Mouse (Mus musculus): ENCODE results near the gene Abhd4. TPM values are rescaled to one million over a fixed set of nuclear protein-coding genes. Genes with fewer than 3 reads are reported as not detected.

Gene Abhd4
- polyA plus RNA-seq, 1 experiment from 2014 or later = 66.3 TPM

GRCm38 (mm10) chr14:54232143-54232542 is 21.8 kb upstream of the Abhd4 start:
- Histone ChIP-seq H3K4me3 (no peak overlapping the region), H3K27ac (replicated peaks) (no peak overlapping the region), H3K9me3 (no peaks in the 10 kb centered on the region), H3K4me1 (replicated peaks) (peaks cover 29% of the 10 kb centered on the region), H3K27me3 (no peaks in the 10 kb centered on the region), H3K9ac (no peak overlapping the region), H3K36me3 (0 out of 2 replicates have a peak, but pooled peaks cover 3% of the 10 kb centered on the region), H3K4me2 (no peak overlapping the region)
- ATAC-seq (ENCODE audit: low FRiP score, low read depth) = no peak
- WGBS = 42% methylated on average over 9 of the region's 9 CpGs

- Histone ChIP-seq H3K9ac (no peak overlapping the region), H3K27me3 (no peaks in the 10 kb centered on the region), H3K9me3 (no peaks in the 10 kb centered on the region), H3K4me1 (replicated peaks) (peaks cover 28% of the 10 kb centered on the region), H3K36me3 (0 out of 2 replicates have a peak, but pooled peaks cover 3% of the 10 kb centered on the region), H3K27ac (replicated peaks) (peak overlapping the region; percentile 67), H3K4me2 (no peak overlapping the region), H3K4me3 (no peak overlapping the region)
- no peak; the same call in 1 of the 2 replicates for ATAC-seq (ENCODE audit: low FRiP score, low read depth)
- WGBS = 35% methylated on average over 9 of the region's 9 CpGs
Measured at GRCm38 (mm10) chr14:54232811-54233558, 21.0 kb upstream of the Abhd4 start.

- 74% methylated on average over 16 of the region's 16 CpGs for WGBS
- Histone ChIP-seq H3K4me1 (replicated peaks) (peaks cover 22% of the 10 kb centered on the region), H3K36me3 (0 out of 2 replicates have a peak, but pooled peaks cover 3% of the 10 kb centered on the region), H3K9ac (no peak overlapping the region), H3K27ac (replicated peaks) (peak overlapping the region; percentile 67; the same call in 1 of the 2 replicates), H3K4me3 (no peak overlapping the region), H3K4me2 (no peak overlapping the region), H3K27me3 (no peaks in the 10 kb centered on the region), H3K9me3 (no peaks in the 10 kb centered on the region)
- ATAC-seq (ENCODE audit: low FRiP score, low read depth) = no peak
Measured at GRCm38 (mm10) chr14:54233559-54234143, 20.3 kb upstream of the Abhd4 start.

GRCm38 (mm10) chr14:54234231-54235040 is 19.6 kb upstream of the Abhd4 start:
- H3K27me3 ChIP-seq = no peaks in the 10 kb centered on the region
- 67% methylated on average over 20 of the region's 20 CpGs for WGBS
- no peak overlapping the region for H3K9ac ChIP-seq
- H3K4me3 ChIP-seq = no peak overlapping the region
- H3K4me1 ChIP-seq (replicated peaks) = peaks cover 14% of the 10 kb centered on the region
- no peak overlapping the region for H3K27ac ChIP-seq (replicated peaks)
- H3K36me3 ChIP-seq = 0 out of 2 replicates have a peak, but pooled peaks cover 3% of the 10 kb centered on the region
- no peak for ATAC-seq (ENCODE audit: low FRiP score, low read depth)
- no peak overlapping the region for H3K4me2 ChIP-seq
- H3K9me3 ChIP-seq = no peaks in the 10 kb centered on the region

GRCm38 (mm10) chr14:54235825-54236540 is 18.0 kb upstream of the Abhd4 start:
- ATAC-seq (ENCODE audit: low FRiP score, low read depth) = no peak
- Histone ChIP-seq H3K4me3 (no peak overlapping the region), H3K4me2 (no peak overlapping the region), H3K9me3 (no peaks in the 10 kb centered on the region), H3K36me3 (peaks cover 4% of the 10 kb centered on the region), H3K27ac (replicated peaks) (no peak overlapping the region), H3K27me3 (no peaks in the 10 kb centered on the region), H3K9ac (no peak overlapping the region), H3K4me1 (replicated peaks) (peaks cover 13% of the 10 kb centered on the region)
- 80% methylated on average over 5 of the region's 5 CpGs for WGBS

- H3K4me3 ChIP-seq = no peak overlapping the region
- H3K9me3 ChIP-seq = no peaks in the 10 kb centered on the region
- no peaks in the 10 kb centered on the region for H3K27me3 ChIP-seq
- no peak overlapping the region for H3K27ac ChIP-seq (replicated peaks)
- no peak overlapping the region for H3K9ac ChIP-seq
- no peak overlapping the region for H3K4me2 ChIP-seq
- peaks cover 13% of the 10 kb centered on the region for H3K36me3 ChIP-seq
- no peak for ATAC-seq (ENCODE audit: low FRiP score, low read depth)
- peaks cover 12% of the 10 kb centered on the region for H3K4me1 ChIP-seq (replicated peaks)
- WGBS = 88% methylated on average over 5 of the region's 5 CpGs
Measured at GRCm38 (mm10) chr14:54236881-54237280, 17.1 kb upstream of the Abhd4 start.

- Histone ChIP-seq H3K9ac (no peak overlapping the region), H3K36me3 (peaks cover 21% of the 10 kb centered on the region), H3K27ac (replicated peaks) (no peak overlapping the region), H3K27me3 (no peaks in the 10 kb centered on the region), H3K4me3 (no peak overlapping the region), H3K9me3 (no peaks in the 10 kb centered on the region), H3K4me2 (no peak overlapping the region), H3K4me1 (replicated peaks) (peaks cover 5% of the 10 kb centered on the region)
- WGBS = 12% methylated on average over 7 of the region's 7 CpGs
- ATAC-seq (ENCODE audit: low FRiP score, low read depth) = peak; percentile 69
Measured at GRCm38 (mm10) chr14:54239002-54239736, 14.8 kb upstream of the Abhd4 start.

- Histone ChIP-seq H3K9ac (no peak overlapping the region), H3K4me1 (replicated peaks) (peaks cover 7% of the 10 kb centered on the region), H3K4me2 (no peak overlapping the region), H3K27me3 (no peaks in the 10 kb centered on the region), H3K9me3 (no peaks in the 10 kb centered on the region), H3K4me3 (no peak overlapping the region), H3K36me3 (peaks cover 18% of the 10 kb centered on the region), H3K27ac (replicated peaks) (no peak overlapping the region)
- 83% methylated on average over 5 of the region's 5 CpGs for WGBS
- no peak for ATAC-seq (ENCODE audit: low FRiP score, low read depth)
Measured at GRCm38 (mm10) chr14:54240542-54240941, 13.4 kb upstream of the Abhd4 start.

GRCm38 (mm10) chr14:54244183-54244582 is 9.8 kb upstream of the Abhd4 start:
- peak; percentile 52; the same call in 1 of the 2 replicates for ATAC-seq (ENCODE audit: low FRiP score, low read depth)
- no peaks in the 10 kb centered on the region for H3K9me3 ChIP-seq
- H3K4me1 ChIP-seq (replicated peaks) = peaks cover 10% of the 10 kb centered on the region
- H3K27me3 ChIP-seq = no peaks in the 10 kb centered on the region
- 32% methylated on average over 3 of the region's 3 CpGs for WGBS
- 0 out of 2 replicates have a peak overlapping the region, but pooled peaks have one; percentile 35 for H3K27ac ChIP-seq (replicated peaks)
- no peak overlapping the region for H3K4me3 ChIP-seq
- H3K36me3 ChIP-seq = peaks cover 22% of the 10 kb centered on the region
- H3K9ac ChIP-seq = no peak overlapping the region
- H3K4me2 ChIP-seq = no peak overlapping the region

- ATAC-seq (ENCODE audit: low FRiP score, low read depth) = no peak
- 94% methylated on average over 3 of the region's 3 CpGs for WGBS
- H3K4me2 ChIP-seq = no peak overlapping the region
Measured at GRCm38 (mm10) chr14:54246232-54246631, 7.8 kb upstream of the Abhd4 start.

GRCm38 (mm10) chr14:54249326-54249725 is 4.7 kb upstream of the Abhd4 start:
- H3K9me3 ChIP-seq = no peaks in the 10 kb centered on the region
- no peak overlapping the region for H3K9ac ChIP-seq
- H3K4me3 ChIP-seq = no peak overlapping the region
- ATAC-seq (ENCODE audit: low FRiP score, low read depth) = no peak
- H3K27ac ChIP-seq (replicated peaks) = no peak overlapping the region
- H3K27me3 ChIP-seq = no peaks in the 10 kb centered on the region
- H3K36me3 ChIP-seq = peaks cover 4% of the 10 kb centered on the region; the same call in 1 of the 2 replicates
- H3K4me1 ChIP-seq (replicated peaks) = peaks cover 44% of the 10 kb centered on the region
- WGBS = 56% methylated on average over 9 of the region's 9 CpGs
- no peak overlapping the region for H3K4me2 ChIP-seq

More at GRCm38 (mm10) chr14:54246232-54246631, 7.8 kb upstream of the Abhd4 start:
- Histone ChIP-seq H3K9me3 (no peaks in the 10 kb centered on the region), H3K27me3 (no peaks in the 10 kb centered on the region), H3K9ac (no peak overlapping the region), H3K4me3 (no peak overlapping the region), H3K36me3 (peaks cover 19% of the 10 kb centered on the region), H3K27ac (replicated peaks) (no peak overlapping the region), H3K4me1 (replicated peaks) (peaks cover 29% of the 10 kb centered on the region)

Measured in hindbrain, embryonic 15.5 days (tissue).